Mouse (Mus musculus) gastrocnemius, adult 2 months (tissue): ENCODE measurements at regions not wholly inside any gene's neighbourhood (a gene's known extent, or its start where the extent isn't known, plus 50 kb on each side); places are given as distances from the start of the nearest gene placed in this dataset.
A peak's percentile ranks its signal among the peaks of the same experiment; 100 is the strongest.

Source experiments
- DNase-seq: peaks from one replicate; pipeline ENCODE4 v3.0.0; 2022
- H3K27ac ChIP-seq: fragments of 200-600 bp; 2 replicates; pipeline ENCODE4 v1.8.1; 2022; ENCODE audit warnings: mild to moderate bottlenecking
- H3K4me3 ChIP-seq: fragments of 200-600 bp; 2 replicates; pipeline ENCODE4 v1.8.1; 2022; ENCODE audit warnings: mild to moderate bottlenecking, moderate library complexity
- CTCF ChIP-seq: fragments of 200-600 bp; IDR thresholded peaks from 2 replicates; pipeline ENCODE4 v1.8.1; 2022; ENCODE audit warnings: antibody characterized with exemption, mild to moderate bottlenecking, moderate library complexity
- intact Hi-C: fragments of 180-260 bp; cut with DNase I; formaldehyde crosslinking; loops from one replicate; pipeline ENCODE4 v1.15.1; 2025

DNA sequence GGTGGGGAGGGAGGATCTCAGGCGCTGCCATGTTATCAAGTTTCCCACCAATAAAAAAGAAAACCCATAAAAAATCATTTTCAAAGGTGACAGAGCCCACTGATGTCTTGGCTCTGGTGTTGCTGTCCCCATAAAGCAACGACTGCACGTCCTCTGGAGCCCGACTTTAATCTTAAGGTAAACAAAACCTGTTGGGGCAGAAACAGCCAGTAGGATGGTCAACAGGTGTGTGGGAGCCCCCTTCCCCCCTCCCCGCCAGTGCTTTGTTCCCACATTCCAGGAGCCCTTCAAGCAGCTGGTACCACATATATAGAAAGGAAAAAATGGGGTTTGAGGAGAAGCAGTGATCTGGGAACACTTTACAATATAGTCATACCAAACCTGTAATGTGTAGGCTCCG lies 118.3 kb upstream of the Lrig1 start:
- H3K27ac ChIP-seq, result no peak overlapping the region
- no peak overlapping the region for H3K4me3 ChIP-seq
- intact Hi-C loops, result no loop called here
- DNase-seq, result no peak
- TF ChIP-seq CTCF, result no peak

- Histone ChIP-seq H3K4me3 (no peak overlapping the region), H3K27ac (no peak overlapping the region)
- intact Hi-C loops, result no loop called here
- TF ChIP-seq CTCF, result no peak
- no peak for DNase-seq
These were observed 116.2 kb upstream of the Lrig1 start for GRCm38 (mm10) chr6:94816161-94816560.

- intact Hi-C loops, result no loop called here
- no peak for TF ChIP-seq CTCF
- no peak overlapping the region for H3K4me3 ChIP-seq
- no peak overlapping the region for H3K27ac ChIP-seq
- no peak for DNase-seq
These were observed 114.8 kb upstream of the Lrig1 start for GRCm38 (mm10) chr6:94814711-94815110.

GRCm38 (mm10) chr6:94813481-94814148 lies 113.7 kb upstream of the Lrig1 start:
- H3K27ac ChIP-seq, result no peak overlapping the region
- TF ChIP-seq CTCF, result no peak
- DNase-seq, result no peak
- no peak overlapping the region for H3K4me3 ChIP-seq
- intact Hi-C loops, result no loop called here

DNA sequence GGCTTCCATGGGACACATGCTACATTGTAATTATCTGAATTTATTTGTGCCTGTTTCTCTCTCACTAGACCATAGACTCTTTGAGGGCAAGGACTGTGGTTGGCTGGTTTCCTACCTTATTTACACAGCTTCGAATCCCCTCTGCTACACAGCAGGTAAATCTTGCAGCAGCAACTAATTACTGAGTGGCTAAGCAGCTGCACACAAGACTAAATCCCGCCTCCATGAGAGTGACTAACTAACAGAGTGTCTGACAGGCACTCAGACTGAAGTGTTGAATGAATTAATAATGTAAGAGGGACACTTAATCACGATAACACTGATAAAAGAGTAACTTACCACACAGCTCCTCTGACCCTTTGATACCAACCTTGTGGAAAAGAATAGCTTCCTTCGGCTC lies 111.9 kb upstream of the Lrig1 start:
- Histone ChIP-seq H3K27ac (no peak overlapping the region), H3K4me3 (no peak overlapping the region)
- DNase-seq, result no peak
- TF ChIP-seq CTCF, result no peak
- intact Hi-C loops, result no loop called here

- Histone ChIP-seq H3K27ac (no peak overlapping the region), H3K4me3 (no peak overlapping the region)
- DNase-seq, result no peak
- intact Hi-C loops, result loop anchor here (5.0 kb wide), 1 partner anchor 100 kb away; no protein-coding TSS in a partner anchor
- TF ChIP-seq CTCF, result no peak
These were observed 107.3 kb upstream of the Lrig1 start for GRCm38 (mm10) chr6:94807216-94807615.

DNA sequence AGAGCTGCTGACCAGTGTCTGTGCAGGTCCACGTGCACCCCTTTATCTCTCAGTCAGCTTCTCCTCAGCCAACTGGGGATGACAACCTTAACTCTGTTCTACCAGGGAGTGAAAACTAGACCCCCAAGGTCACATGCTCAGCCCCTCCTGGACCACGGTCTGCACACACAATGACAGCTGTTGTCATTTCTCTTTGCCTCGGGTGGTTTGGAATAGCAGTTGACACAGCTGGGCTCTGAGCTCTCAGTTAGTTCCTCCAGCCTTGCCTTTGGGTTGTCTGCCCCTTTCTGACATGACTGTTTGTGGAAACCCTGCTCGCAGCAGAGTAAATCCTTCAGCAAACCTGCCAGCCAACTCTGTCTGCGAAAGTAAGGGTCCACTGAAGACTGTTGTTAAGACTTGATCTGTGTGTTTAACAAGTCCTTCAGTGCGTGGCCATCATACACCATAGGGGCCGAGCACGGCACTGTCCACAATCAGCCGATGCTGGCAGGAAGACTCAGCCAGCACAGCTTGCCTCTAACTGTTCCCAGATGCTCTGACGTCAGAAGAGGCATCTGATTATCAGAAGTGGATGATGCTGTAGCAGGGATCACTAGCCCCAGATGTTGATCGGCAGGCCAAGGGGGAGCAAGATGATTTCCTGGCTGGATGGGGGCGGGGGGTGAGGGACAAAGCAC lies 106.7 kb upstream of the Lrig1 start:
- intact Hi-C loops, result loop anchor here (5.0 kb wide), 1 partner anchor 99 kb away; no protein-coding TSS in a partner anchor
- H3K4me3 ChIP-seq, result no peak overlapping the region
- TF ChIP-seq CTCF, result no peak
- DNase-seq, result peak; percentile 44
- H3K27ac ChIP-seq, result peak overlapping the region; percentile 38; the same call in 1 of the 2 replicates

- TF ChIP-seq CTCF, result no peak
- Histone ChIP-seq H3K4me3 (no peak overlapping the region), H3K27ac (no peak overlapping the region)
- DNase-seq, result peak; percentile 25
- intact Hi-C loops, result loop anchor here (5.0 kb wide), 1 partner anchor 98 kb away; no protein-coding TSS in a partner anchor
These were observed 105.7 kb upstream of the Lrig1 start for GRCm38 (mm10) chr6:94805685-94806084.

- TF ChIP-seq CTCF, result no peak
- Histone ChIP-seq H3K4me3 (no peak overlapping the region), H3K27ac (no peak overlapping the region)
- DNase-seq, result no peak
- intact Hi-C loops, result no loop called here
These were observed 104.4 kb upstream of the Lrig1 start for GRCm38 (mm10) chr6:94804284-94804815.

DNA sequence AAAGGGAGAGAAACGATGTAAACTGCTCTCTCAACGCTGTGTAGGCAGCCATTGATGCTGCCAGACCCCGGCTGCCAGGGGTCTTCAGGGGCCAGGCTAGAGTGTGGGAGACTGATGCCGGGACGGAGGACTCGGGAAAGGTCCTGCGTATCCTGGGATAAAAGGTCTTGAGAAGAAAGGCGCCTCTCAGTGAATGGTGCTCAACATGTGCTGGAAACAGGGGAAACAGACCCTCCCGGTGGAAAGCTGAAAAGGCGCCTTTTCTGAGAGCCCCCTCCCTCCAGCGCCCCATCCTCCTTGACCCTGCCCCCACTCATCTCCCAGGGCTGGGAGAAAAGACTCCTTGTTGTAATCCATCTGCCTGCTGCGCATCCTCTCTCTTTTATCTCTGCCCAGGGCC lies 101.1 kb upstream of the Lrig1 start:
- Histone ChIP-seq H3K27ac (no peak overlapping the region), H3K4me3 (peak overlapping the region; percentile 35)
- intact Hi-C loops, result no loop called here
- no peak for TF ChIP-seq CTCF
- no peak for DNase-seq

GRCm38 (mm10) chr6:94798545-94799211 lies 98.7 kb upstream of the Lrig1 start:
- Histone ChIP-seq H3K4me3 (no peak overlapping the region), H3K27ac (no peak overlapping the region)
- intact Hi-C loops, result no loop called here
- DNase-seq, result no peak
- no peak for TF ChIP-seq CTCF

DNA sequence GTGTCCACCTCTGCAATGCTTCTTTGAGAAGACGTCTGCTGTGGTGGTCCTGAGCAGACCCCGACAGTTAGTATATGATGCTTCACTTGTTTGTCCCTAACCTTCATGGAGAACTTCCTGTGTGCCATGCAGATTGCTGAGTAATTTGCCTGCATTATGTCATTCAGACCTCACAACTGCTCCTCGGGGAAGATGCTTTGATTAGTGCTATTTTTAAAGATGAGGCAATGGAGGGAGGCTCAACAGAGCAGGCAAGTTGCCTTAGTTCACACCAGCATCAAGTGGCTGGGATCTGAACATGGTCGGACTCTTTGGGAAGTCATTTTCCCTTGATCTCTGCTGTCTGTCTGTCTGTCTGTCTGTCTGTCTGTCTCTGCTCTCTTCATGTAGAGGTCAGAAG lies 95.5 kb upstream of the Lrig1 start:
- no peak overlapping the region for H3K27ac ChIP-seq
- no peak for TF ChIP-seq CTCF
- intact Hi-C loops, result no loop called here
- no peak overlapping the region for H3K4me3 ChIP-seq
- no peak for DNase-seq

- Histone ChIP-seq H3K4me3 (no peak overlapping the region), H3K27ac (no peak overlapping the region)
- intact Hi-C loops, result no loop called here
- no peak for DNase-seq
- TF ChIP-seq CTCF, result no peak
These were observed 93.6 kb upstream of the Lrig1 start for GRCm38 (mm10) chr6:94793555-94793954.
